Mouse (Mus musculus) small intestine, adult 2 months (tissue): ENCODE data around the gene Zfp345. TPM values are rescaled to one million over a fixed set of nuclear protein-coding genes. Genes with fewer than 3 reads are reported as not detected.
"Not testable (repeated sequence)": the region's sequence is repeated elsewhere in the genome, so short reads cannot be mapped to it uniquely, and the experiment has no call there.

Source experiments
- H3K27ac ChIP-seq: fragments of 200-500 bp; 2 replicates; pipeline ENCODE4 v1.5.1; 2012; ENCODE audit warnings: low read depth, low read length, control low read depth, inconsistent platforms; ENCODE audit not compliant: insufficient read depth
- H3K27me3 ChIP-seq: fragments of 200-500 bp; 2 replicates; pipeline ENCODE4 v1.6.1; 2012; ENCODE audit warnings: mild to moderate bottlenecking, moderate library complexity, low read length, inconsistent platforms; ENCODE audit not compliant: control insufficient read depth, insufficient read depth
- H3K36me3 ChIP-seq: fragments of 200-500 bp; 2 replicates; pipeline ENCODE4 v1.6.1; 2012; ENCODE audit warnings: mild to moderate bottlenecking, low read length, control low read depth, inconsistent platforms; ENCODE audit not compliant: control insufficient read depth, insufficient read depth
- H3K4me1 ChIP-seq: fragments of 200-500 bp; 2 replicates; pipeline ENCODE4 v1.6.1; 2012; ENCODE audit warnings: low read length, inconsistent platforms, mixed read lengths; ENCODE audit not compliant: control insufficient read depth, insufficient read depth, insufficient read length
- H3K4me3 ChIP-seq: fragments of 200-500 bp; 2 replicates; pipeline ENCODE4 v1.5.1; 2012; ENCODE audit warnings: low read depth, mild to moderate bottlenecking, control low read depth, inconsistent platforms, low read length, moderate library complexity
- CTCF ChIP-seq: fragments of 200-500 bp; IDR thresholded peaks from 2 replicates; pipeline ENCODE4 v1.5.1; 2012; ENCODE audit warnings: low read depth, mild to moderate bottlenecking, control low read depth, inconsistent platforms, low read length, moderate library complexity, mixed read lengths; ENCODE audit not compliant: insufficient replicate concordance, insufficient read length; ENCODE audit errors: extremely low read depth
- POLR2A ChIP-seq: fragments of 200-500 bp; IDR thresholded peaks from 2 replicates; pipeline ENCODE4 v1.6.1; 2012; ENCODE audit warnings: low read depth, mild to moderate bottlenecking, control low read depth, inconsistent platforms, low read length, moderate library complexity
- WGBS: fragments of 180-500 bp; shearing (Covaris S2); methylation state at CpG from one replicate; pipeline ENCODE4 v1.1.7; 2018; 5-methylcytosine and 5-hydroxymethylcytosine counted together
- polyA plus RNA-seq: library from polyadenylated mRNA; depleted of rRNA; stranded (reverse); fragments of >200 nt; gene quantifications from 2 replicates; pipeline ENCODE4 v1.2.3, GENCODE M21; 2012; rRNA removed

Zfp345 gene
- not detected in 2 replicates for polyA plus RNA-seq

DNA sequence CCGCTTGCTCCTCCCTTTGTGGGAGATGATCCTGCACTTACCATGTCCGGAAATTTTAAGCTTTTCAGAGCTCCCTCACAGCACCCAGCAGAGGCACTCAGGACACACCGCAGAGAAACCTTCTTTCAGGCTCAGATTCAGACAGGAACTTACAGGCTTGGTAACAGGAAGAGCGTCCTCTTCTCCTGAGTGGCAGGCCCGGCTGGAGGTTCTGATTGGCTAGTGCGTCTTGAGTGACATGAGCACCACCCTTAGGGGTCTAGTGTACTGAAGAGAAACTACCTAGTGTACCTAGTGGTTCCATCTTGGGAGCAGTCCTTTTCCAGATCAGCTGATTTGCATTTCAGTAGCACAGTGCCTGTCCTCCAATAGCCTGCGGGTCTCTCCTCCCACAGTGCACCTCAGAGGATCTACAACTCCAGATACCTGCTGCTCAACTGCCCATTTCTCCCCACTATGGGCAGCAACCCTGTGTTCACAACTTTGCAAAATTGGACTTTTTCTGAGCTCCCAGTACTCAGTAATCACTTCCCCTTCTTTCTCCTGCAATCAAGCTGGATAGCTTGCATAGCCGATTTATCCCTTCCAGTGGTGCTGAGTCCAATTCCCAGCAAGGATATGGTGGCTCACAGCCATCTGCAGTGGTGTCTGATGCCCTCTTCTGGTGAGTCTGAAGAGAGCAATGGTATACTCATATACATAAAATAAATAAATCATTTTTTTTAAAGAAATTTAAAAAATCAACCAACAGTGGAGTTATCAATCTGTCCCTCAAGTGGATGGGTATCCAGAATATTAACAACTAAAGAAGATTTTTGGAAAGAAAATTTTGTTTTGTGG is at the start of gene Zfp345:
Zfp345 (minus strand) TSS at position 153 of the 840 bp plus-strand sequence.
- not testable (repeated sequence) for H3K36me3 ChIP-seq, H3K4me1 ChIP-seq, H3K27ac ChIP-seq, H3K27me3 ChIP-seq, H3K4me3 ChIP-seq
- WGBS = 73% methylated on average over 8 of the region's 8 CpGs

DNA sequence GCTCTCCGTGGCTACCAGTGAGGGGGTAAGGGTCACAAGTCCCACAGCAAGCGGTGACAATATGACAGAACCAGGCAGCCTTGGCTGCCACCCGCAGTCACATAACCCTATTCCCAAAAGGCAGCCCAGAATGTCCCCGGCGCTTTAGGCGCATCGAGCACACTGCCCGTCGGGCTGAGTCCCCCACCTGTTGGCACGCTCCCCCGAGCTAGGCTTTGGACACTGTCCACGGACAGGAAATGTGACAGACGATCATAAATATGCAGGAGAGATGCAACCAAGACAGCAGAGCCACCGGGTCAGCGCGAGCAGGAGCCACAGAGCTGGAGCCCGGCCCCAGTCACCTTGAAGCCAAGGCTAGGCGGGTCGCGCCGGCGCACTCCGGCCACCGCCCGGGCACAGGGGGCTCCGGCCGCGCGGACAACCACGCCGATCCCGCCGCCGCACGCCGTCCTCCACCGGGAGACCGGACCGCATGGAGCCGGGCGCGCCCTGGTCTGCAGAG is 40.9 kb upstream of the Zfp345 start:
- no peaks in the 10 kb centered on the region for H3K36me3 ChIP-seq
- no peak overlapping the region for H3K4me3 ChIP-seq
- H3K4me1 ChIP-seq = no peaks in the 10 kb centered on the region
- 5% methylated on average over 42 of the region's 42 CpGs for WGBS
- H3K27ac ChIP-seq = no peak overlapping the region
- TF ChIP-seq CTCF = no peak
- TF ChIP-seq POLR2A = no peak
- peaks cover 10% of the 10 kb centered on the region for H3K27me3 ChIP-seq

DNA sequence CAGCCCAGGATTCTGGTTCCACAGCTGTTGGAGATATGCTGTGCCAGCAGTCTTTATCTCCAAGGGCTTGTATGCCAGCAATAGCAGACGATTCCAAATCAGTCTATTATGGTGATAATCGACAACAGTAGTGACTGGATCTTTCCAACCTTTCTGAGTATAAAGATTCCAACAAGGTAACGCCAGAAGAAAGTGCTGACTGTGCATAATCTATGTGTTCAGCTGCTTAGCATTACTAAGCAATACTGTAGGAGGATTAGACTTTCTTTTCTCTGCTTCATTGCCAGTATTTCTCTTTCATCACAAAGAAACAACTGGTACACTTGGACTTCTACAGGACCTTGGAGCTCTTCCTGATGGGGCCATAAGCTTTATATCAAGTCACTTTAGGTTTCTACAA is 27.9 kb upstream of the Zfp345 start:
- H3K27me3 ChIP-seq = no peaks in the 10 kb centered on the region
- no peaks in the 10 kb centered on the region for H3K36me3 ChIP-seq
- H3K4me1 ChIP-seq = no peaks in the 10 kb centered on the region
- no peak overlapping the region for H3K27ac ChIP-seq
- 70% methylated on average over 3 of the region's 3 CpGs for WGBS
- no peak overlapping the region for H3K4me3 ChIP-seq
- TF ChIP-seq CTCF = no peak
- no peak for TF ChIP-seq POLR2A

DNA sequence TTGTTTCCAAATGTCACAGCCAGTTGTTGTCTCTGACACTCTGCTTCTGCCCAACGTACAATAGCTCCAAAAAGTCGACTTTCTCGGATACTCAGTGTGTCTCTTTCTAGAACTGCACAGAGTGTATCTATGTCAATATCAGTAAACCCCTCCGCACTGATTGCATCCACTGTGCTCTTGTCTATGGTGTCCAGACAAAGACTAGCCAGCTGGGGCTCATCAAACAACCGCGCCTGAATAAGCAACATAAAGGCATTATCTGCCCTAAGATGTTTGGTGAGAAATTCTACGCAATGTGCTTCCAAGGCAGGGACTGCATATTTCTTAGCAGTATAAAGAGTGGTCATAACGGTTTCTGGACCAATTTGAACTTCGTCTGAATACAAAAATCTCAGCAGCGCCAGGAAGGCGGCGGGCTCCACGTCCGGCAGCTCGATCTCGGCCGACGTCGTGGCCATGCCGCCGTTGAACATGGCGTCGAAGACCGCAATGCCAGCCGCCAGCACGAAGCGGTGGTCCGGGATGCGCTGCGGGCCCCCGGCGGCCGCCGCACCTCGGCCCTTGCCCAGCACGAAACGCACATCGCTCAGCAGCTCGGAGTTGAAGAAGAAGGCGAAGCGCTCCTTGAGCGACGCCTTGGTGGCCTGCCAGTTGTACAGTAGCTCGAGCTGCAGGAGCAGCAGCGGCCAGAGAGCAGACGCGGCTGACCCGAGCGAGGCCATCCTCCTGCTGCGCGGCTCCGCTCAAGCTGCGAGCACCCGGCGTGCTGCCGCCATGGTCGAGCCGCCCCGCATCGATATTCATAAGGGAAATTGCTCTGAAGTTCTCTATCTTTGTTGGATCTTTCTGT is 15.5 kb upstream of the Zfp345 start:
- 41% methylated on average over 60 of the region's 60 CpGs for WGBS
- not testable (repeated sequence) for H3K4me3 ChIP-seq, H3K27me3 ChIP-seq, H3K4me1 ChIP-seq, H3K27ac ChIP-seq, H3K36me3 ChIP-seq

DNA sequence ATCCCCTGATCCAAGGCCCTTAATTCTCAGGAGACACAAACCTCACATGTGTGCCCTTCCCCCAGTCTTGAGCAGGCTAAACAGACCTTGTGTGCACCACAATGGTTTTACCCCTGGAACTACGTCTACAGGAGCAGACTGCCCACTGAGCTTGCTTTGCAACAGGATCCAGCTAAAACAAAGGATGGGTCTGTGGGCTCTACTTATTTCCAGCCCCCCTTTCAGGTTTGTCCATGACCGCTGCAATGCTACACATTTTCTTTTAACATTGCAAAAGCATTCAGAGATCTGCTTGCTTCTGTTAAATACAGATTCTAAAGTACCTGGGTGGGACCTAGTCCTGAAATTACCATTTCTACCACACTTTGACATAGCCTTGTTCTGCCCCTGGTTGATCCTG is 8.1 kb upstream of the Zfp345 start:
- H3K36me3 ChIP-seq = no peaks in the 10 kb centered on the region
- H3K27me3 ChIP-seq = no peaks in the 10 kb centered on the region
- WGBS = 85% methylated on average over 2 of the region's 2 CpGs
- H3K4me3 ChIP-seq = no peak overlapping the region
- H3K4me1 ChIP-seq = no peaks in the 10 kb centered on the region
- H3K27ac ChIP-seq = no peak overlapping the region
- TF ChIP-seq POLR2A = no peak
- no peak for TF ChIP-seq CTCF

DNA sequence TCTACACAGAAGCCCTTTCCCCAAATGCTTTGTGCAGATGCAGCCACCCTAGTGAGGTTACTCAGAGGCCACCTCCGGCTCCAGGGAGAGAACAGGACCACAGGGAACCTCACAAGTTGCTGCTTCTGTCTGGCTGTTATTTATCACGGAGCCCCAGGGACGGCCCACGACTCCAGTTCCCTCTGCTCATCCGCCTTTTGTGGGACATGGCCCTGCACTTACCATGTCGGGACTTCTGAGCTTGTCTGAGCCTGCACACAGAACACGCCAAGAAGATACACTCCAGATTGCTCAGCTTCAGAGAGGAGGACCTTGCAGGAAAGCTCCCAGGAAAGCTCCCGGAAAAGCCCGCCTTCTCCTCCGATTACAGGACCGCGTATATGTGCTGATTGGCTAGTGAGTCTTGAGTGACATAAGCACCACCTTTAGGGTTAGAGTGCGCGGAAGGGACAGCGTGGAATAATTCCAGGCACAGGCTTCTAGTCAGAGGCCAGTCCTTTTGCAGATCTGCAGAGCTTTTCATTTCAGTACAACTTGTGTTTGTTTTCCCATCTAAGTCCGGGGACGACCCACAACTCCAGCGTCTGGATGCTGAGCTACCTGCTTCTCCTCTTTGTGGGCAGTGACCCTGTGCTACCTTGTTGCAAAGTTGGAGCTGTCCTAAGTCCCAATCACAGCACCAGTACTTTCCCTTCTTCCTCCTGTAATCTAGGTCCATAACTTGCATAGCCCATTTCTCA is 33.5 kb downstream of the Zfp345 start, which contains the start of gene Zfp442:
Zfp442 (minus strand) TSS at position 307 of the 740 bp plus-strand sequence.
- not testable (repeated sequence) for H3K36me3 ChIP-seq, H3K27me3 ChIP-seq, H3K4me1 ChIP-seq
- Histone ChIP-seq H3K4me3 (peak within 1 kb of the TSS; percentile 81), H3K27ac (peak within 1 kb of the TSS; percentile 47; the same call in 1 of the 2 replicates)
- under 1% methylated on average over 18 of the region's 18 CpGs for WGBS

DNA sequence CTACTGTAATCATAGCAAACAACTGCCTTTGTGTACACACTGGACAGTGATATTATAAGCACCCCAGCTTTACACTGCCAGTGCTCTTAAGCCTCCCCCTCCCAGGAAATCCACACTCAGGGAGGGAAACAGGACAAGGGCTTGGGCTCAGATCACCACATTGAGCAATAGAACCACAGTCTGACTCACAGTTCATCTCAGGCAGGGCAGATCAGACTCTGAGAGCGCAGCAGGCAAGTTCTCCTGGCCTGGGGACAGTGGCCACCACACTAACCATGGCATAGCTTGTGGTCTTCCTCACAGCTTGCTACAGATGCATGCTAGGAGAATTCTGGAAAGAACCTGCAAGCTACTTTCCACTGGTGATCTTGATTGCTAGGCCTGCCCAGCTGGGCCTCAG is 45.8 kb downstream of the Zfp345 start:
- not testable (repeated sequence) for H3K27ac ChIP-seq, H3K27me3 ChIP-seq, H3K36me3 ChIP-seq, H3K4me3 ChIP-seq, H3K4me1 ChIP-seq
- WGBS = 93% methylated on average over 1 of the region's 1 CpGs

Other genes with a start within 250 kb of the Zfp345 start
- gene Gm21994, start 229.5 kb downstream of the Zfp345 start, polyA plus RNA-seq = not detected in 2 replicates
- gene Gm14124, start 227.6 kb downstream of the Zfp345 start, polyA plus RNA-seq = not detected in 2 replicates
- not detected in 2 replicates for gene Gm10130, start 161.4 kb downstream of the Zfp345 start, polyA plus RNA-seq
- gene 3300002I08Rik, start 122.3 kb downstream of the Zfp345 start, polyA plus RNA-seq = 0.30 and 0.34 TPM in 2 replicates
- gene Zfp442, start 33.6 kb downstream of the Zfp345 start, polyA plus RNA-seq = 0.04 and 0.06 TPM in 2 replicates
- gene Cst7, start 85.3 kb upstream of the Zfp345 start, polyA plus RNA-seq = 2.8 and 3.5 TPM in 2 replicates
- gene Apmap, start 123.5 kb upstream of the Zfp345 start, polyA plus RNA-seq = 28.5 and 37.7 TPM in 2 replicates
- 133 and 151 TPM in 2 replicates for gene Acss1, start 183.4 kb upstream of the Zfp345 start, polyA plus RNA-seq
- gene Vsx1, start 204.3 kb upstream of the Zfp345 start, polyA plus RNA-seq = not detected in 2 replicates